Mouse (Mus musculus) skeletal muscle tissue, adult 2 months (tissue): ENCODE measurements around the gene Slc30a2.
A peak's percentile ranks its signal among the peaks of the same experiment; 100 is the strongest.
"Not testable (repeated sequence)": the region's sequence is repeated elsewhere in the genome, so short reads cannot be mapped to it uniquely, and the experiment has no call there.

Experiments used
- DNase-seq: peaks from one replicate; pipeline ENCODE4 v3.0.0-alpha.2; 2012; ENCODE audit warnings: low read depth, low spot score

Gene Slc30a2

DNA sequence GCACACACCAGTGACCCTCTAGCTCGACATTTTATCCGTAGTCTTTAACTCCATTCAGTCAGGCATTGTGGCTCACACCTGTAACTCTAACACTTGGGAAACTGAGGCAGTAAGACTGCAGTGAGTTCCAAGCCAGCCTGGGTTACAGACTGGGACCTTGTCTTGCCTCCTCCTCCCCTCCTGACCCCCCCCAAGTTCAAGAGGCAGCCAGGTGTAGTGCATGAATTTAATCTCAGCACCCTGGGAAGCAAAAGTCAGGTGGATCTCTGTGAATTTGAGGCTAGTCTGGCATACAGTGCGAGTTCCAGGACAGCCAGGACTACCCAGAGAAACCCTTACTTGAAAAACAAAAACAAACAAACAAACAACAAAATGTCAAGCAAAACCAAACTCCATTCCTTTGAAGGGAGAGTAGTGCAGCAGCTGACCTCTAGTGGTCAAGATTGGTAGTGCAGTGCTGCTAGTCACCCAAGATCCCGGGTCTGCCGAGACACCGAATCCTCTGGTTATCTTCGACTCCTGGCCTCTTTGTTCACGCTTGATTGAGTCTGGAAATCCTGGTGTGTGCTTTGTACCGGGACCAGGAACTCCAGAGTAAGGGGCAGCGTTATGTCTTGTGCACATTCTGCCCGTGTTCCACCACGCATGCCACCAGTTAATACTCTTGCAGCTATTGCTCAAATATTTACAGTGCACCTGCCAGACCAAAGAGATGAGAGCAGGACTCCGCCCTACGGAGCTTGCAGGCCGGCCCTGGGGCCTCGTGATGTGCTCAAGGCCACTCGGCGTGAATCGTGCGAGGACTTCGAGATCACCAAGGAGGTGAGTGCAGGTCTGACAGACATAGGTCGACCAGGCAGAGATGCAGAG, 13.8 kb downstream of the Slc30a2 start:
- peak; percentile 74 for DNase-seq

DNA sequence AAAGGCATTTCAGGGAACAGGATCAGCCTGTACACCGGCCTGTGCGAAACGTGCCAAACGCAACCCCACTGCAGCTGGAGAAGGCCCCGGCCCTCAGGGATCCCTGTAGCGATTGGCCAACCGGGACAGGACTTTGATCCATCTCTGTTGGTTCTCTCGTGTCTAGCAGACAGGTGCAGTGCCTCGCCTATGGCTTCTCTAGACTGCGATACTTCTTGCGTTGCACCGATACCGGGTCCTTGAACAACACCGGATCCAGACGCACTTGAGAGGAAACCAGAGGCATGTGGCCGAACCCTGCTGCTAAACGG, 14.4 kb downstream of the Slc30a2 start:
- no peak for DNase-seq

DNA sequence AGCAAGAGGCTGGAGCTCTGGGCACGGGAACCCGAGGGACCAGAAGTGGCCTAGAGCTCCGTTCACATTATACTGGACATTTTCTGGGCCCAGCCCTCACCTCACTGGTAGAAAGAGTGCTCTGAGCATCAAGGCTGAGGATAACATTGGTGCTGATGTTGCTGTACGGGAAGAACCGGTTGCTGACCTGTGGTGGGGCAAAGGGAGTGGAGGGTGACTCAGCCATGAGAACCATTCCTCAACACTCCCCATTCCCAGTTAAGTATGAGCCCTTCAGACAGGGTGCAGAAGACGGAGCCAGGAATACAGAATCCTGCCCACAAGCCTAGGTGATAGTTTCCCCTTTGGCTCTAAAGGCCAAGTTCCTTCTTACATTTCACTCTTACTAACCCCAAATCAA, 16.7 kb downstream of the Slc30a2 start:
- no peak for DNase-seq

DNA sequence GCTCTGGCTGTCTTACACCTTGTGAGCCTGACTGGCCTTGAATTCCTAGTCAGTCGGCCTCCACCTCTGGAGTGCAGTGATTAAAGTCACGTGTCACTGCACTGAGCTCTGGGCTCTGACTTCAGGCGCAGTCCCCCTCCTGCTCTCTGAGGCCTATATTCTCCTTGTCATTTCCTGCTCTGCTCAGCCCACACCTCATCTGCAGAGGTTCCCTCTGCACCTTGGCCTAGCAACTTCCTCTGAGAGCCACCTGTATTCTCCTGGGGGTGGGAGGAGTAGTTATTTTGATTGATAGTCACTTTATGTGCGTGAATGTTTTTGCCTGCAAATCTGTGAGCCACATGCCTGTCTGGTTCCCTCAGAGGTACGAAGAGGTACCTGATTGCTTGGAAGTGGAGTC, 18.2 kb downstream of the Slc30a2 start:
- no peak for DNase-seq

DNA sequence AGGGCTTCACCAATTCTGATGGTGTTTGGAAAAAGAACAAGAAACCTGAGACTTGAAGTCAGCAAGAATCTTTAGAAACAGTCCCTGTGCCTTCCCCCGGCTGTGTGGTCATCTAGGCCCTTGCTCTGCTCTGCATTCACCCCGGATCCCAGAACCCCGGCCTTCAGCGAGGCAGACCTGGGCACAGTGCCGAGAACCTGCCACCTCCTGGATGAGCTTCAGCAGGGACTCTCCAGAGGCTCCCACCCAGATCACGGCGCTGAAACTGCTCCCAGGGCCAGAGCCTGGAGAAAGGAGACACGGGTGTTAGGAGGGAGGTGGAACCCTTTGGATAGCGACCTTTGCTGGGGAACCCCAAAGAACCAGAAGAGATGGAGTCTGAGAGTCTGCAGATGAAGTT, 19.1 kb downstream of the Slc30a2 start:
- no peak for DNase-seq

DNA sequence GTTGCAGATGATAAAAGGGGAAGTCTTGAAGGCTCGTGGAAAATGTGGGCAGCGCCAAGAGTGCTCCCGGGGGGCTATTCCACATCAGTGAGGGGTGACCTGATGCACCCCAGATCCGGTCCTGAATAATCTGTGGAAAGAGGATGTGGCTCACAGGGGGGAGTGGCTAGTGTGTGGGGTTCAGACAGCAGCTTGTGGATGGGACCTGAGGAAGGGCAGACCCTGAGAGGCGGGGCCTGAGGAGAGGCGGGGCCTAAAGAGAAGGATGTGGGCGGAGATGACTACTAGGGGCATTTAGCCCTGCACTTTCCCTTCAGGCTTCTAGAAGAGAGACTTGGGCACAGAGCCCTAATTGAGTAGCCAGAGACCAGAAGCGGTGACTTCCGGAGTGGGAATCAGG, 19.6 kb downstream of the Slc30a2 start:
- no peak for DNase-seq

DNA sequence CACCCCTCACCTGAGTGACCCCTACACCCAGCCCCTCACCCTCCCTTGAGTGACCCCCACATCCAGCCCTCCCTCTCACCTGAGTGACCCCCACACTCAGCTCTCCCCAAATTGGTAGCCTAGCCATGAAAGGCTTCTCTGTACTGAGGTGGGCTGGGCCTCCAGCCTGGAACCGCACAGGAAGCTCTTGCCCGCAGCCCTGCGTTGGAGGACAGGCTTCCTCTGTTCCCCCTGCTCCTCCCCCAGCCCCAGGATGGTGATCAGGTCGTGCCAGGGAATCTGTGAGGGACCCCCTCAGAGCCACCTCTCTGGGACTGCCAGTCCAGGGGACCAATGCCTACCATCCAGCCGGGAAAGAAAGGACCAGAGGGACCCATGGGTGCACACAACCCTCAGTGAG, 22.3 kb downstream of the Slc30a2 start:
- DNase-seq: no peak

DNA sequence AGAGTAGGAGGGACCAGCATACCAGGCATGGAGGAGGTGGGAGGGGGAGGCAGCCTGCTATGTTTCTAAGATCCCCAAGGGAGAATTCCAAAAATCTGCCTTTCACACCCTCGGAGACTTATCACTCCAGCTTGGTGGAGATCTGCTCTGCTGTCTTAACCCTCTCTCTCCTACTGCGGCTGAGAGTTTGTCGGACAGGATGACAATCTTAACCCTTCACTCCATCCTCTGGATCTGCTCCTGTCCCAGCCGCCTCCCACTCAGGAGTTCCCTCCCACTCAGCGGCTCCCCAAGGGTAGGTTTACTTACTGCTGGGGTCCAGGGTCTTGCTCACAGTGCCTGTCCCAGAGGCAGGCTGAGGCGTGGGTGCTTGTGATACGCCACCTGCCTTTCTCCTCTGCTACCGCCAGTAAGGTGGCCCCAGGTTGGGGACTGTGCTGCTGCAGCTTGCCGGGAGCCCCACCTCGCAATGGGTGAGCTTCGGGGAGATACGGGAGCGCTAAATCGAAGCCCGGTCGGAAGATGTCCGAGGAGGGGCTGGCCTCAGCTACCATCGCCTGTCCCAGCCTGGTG, 27.8 kb downstream of the Slc30a2 start:
- no peak for DNase-seq

DNA sequence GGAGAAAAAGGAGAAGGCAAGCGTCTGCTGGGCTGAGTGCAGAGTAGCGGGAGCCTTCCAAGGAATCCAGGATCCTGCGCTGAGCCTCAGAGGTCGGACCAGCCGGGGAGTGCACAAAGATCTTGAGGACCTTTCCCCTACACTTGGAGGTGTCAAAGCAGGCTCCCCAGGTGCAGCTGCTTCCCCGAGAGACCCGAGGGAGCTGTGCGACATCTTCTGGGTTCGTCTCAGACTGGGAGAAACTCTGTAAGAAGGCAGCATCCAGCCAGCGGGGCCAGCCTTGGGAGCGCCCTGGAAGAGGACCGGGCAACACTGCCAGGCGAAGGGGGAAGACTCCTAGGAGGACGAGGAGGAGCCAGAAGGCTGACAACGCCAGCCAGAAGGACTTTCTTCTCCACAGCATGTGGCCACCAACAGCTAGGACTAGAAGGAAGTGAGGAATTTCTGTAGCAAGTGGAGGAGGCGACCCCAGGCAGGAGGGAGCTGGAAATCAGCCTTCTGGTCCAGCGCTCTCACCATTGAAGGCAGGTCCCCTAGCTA, 28.4 kb downstream of the Slc30a2 start:
- DNase-seq: no peak

DNA sequence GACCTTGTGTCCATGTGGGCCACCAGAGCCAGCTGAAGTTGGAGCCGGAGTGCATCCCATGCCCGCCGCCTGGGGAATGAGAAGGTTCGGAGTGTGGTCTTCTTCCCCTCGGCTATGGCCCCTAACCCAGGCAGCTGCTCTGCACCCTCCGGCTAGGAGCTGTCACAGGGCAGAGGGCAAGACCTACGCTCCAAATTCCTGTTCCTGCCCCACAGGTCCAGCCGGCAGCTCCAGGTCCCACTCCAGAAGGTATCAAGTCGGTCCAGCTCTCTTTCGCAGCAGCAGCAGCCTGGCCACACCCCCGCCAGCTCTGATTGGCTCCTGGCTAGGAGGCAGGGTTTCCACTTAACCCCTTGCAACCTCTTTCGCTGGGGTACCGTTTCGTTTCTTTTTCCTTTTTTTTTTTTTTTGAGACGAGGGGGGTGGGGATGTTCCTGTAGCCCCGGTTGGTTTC, 29.3 kb downstream of the Slc30a2 start:
- DNase-seq: peak; percentile 77

DNA sequence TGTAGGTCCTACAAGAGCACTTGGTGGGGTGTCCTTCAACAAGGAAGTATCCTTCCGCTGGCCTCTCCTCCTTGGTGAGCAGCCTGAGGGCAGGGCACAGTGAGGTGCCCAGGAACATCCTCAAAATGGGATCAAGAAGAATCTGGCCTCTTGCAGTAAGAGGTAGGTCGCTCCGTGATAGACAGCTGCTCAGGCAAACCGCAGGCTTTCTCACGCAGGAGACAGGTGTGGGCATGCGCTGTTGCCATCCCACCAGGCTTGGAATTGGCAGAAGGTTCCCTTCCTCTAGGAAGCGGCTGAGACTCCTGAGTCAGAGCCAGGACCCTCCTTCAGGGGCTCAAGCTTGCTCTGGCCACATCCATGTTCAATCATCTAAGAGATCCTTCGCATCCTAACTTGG, 30.3 kb downstream of the Slc30a2 start:
- no peak for DNase-seq

DNA sequence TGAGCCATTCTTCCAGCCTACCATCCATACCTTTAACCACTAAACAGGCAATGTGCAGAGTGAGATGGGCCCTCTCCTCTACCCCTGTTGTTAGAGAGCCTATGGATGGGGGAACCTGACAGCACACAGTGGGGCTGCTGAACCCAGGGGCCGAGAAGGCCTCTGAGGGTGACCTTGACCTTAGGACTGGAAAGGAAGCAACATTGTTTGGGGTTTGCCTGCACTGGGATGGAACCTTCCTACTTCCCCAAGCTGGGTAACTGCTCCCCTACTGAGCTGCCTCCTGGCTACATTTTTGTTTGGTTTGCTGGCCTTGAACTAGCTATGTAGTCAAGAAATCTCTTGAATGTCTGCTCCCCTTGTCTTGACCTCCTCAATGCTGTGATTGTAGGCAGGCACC, 31.3 kb downstream of the Slc30a2 start:
- no peak for DNase-seq

DNA sequence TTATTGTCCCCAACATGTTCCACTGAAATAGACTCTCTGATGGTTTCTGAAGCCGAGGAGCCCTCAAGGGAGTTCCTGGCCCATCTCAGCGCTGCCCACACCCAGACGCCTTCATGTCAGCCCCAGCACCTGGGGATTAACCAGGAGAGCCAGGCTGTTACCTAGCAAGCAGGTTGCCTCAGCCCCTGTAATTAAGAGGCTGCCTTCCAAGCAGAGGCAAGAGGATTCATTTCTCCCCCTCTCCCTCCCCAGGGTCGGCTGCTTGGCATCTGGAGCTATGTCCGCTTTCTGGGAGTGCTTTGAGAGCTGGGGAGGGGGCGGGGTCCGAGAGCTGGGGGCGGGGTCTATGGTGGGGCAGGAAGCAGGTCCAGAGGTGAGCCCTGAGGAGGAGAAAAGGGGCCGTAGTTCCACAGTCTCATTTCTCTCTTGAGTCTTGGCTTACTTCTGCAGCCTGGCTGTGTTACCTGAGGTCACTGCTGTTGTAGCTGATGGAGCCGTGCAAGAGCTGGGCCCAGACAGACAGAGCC, 35.2 kb downstream of the Slc30a2 start:
- no peak for DNase-seq

DNA sequence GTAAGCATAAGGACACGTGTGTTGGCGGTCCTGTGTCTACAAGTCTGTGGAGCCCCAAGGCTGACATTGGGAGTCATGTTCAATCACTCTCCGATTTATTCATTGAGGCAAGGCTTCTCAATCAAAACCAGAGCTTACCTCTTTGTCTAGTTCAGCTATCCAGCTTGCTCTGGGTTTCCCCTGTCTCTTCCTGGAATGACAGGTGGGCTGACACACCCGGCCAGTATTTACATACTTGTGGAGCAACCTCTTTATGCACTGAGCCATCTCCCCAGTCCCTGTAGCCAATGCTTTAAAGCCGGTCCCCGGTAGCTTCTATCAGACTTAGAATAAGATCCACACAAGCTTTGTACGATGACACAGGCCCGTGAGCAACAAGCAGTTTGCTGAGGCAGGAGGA, 36.5 kb downstream of the Slc30a2 start:
- no peak for DNase-seq

DNA sequence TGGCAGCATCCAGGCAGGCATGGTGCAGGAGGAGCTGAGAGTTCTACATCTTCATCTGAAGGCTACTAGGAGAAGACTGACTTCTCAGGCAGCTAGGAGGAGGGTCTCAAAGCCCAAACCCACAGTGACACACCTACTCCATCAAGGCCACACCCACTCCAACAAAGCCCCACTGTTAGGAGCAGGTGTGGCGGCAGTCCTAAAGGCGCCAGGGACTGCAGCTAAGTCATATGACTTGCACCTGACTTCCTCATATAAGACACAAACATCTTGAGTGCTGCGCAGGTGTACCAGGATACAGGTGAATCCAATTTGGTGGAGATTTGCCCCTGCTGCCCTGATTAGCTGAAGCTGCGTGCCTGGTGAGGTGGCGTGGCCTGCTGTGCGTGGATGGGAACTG, 40.8 kb downstream of the Slc30a2 start, which contains the start of gene Extl1:
Gene Extl1 (minus strand): TSS at position 101 of the 400 bp plus-strand sequence.
- not testable (repeated sequence) for DNase-seq

DNA sequence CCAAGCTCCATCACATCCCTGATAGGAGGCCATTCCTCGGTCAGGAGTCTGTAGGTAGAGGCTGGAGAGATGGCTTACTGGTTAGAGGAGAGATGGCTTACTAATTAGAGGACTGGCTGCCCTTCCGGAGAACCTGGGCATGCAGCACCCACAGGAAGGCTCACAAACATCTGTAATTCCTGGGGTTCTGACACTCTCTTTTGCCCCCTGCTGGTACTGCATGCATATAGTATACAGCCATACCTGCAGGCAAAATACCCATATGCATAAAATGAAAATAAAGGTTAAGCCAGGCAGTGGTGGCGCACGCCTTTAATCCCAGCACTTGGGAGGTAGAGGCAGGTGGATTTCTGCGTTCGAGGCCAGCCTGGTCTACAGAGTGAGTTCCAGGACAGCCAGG, 44.3 kb downstream of the Slc30a2 start:
- no peak for DNase-seq

DNA sequence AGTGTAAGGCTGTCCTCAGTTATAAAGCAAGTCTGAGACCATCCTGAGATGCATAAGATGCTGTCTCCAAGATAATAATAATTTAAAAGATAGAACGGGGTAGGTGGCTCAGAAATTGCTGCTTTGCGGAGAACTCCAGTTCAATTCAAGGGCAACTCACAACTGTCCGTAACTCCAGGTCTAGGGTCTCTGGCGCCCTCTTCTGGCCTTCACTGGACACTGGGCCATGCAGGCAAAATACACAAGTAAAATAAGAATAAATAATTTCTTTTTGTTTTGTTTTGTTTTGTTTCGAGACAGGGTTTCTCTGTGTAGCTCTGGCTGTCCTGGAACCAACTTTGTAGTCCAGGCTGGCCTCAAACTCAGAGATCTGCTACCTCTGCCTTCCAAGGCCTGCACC, 45.4 kb downstream of the Slc30a2 start:
- DNase-seq: peak; percentile 45

DNA sequence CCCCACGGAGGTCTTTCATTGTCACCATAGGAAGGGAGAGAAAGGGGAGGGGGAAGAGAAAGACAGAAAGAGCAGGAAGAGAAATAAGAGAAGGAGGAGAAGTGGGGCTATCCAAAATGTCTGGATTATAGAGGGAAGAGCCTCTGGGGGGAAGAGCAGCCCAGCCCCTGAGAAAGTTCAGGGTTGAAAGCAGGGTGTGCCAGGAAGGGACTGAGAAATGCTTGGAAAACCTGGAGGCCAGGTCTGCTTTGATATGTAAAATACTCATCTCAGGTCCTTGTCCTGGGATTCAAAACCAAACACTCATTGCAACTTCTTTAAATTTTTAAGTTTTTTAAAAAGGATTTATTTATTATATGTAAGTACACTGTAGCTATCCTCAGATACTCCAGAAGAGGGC, 48.7 kb downstream of the Slc30a2 start:
- DNase-seq: no peak

DNA sequence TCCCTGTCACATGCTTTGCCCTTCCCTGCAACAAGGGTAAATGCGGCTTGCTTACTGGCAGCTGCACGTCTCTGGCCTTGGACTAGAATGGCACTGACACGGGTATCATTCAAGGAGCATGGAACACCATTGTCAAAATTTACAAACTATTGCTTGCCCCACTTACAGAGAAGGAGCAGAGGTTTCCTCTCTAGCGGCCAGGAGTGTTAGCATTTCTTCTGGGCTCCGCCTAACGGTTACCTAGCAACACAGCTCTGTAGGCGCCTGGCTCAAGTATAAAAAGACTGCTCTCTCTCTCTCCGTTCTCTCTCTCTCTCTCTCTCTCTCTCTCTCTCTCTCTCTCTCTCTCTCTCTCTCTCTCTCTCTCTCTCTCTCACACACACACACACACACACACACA, 49.6 kb downstream of the Slc30a2 start:
- DNase-seq: no peak

DNA sequence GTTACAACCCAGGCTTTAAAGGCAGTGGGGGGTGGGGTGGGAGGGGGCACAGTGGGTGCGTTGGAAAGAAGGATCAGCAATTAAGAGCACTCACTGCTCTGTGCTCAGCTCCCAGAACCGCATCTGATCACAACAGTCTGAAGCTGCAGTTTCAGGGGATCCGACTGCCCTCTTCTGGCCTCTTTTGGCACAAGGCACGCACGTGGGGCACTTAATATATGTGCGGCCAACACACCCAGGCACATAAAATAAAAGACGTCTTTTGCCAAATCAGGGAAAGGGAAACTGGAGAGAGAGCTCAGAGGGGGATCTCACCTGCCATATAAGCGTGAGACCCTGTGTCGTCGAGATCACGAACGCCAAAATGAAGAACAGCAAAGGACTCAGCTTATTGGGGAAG, 50.0 kb downstream of the Slc30a2 start:
- DNase-seq: no peak

DNA sequence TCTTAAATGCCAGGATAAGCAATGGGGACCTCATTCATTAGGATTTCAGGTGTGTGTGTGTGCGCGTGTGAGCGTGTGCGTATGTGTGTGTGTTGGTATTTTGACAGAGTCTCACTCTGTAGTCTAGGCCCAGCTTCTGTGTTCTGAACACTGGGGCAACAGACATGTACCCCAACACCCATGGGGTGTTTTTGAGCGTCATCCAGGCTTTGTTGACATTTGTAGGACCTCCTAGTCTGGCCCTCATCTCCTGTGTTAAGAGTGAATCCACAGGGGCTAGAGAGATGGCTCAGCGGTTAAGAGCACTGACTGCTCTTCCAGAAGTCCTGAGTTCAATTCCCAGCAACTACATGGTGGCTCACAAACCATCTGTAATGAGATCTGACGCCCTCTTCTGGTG, 52.2 kb downstream of the Slc30a2 start:
- no peak for DNase-seq

DNA sequence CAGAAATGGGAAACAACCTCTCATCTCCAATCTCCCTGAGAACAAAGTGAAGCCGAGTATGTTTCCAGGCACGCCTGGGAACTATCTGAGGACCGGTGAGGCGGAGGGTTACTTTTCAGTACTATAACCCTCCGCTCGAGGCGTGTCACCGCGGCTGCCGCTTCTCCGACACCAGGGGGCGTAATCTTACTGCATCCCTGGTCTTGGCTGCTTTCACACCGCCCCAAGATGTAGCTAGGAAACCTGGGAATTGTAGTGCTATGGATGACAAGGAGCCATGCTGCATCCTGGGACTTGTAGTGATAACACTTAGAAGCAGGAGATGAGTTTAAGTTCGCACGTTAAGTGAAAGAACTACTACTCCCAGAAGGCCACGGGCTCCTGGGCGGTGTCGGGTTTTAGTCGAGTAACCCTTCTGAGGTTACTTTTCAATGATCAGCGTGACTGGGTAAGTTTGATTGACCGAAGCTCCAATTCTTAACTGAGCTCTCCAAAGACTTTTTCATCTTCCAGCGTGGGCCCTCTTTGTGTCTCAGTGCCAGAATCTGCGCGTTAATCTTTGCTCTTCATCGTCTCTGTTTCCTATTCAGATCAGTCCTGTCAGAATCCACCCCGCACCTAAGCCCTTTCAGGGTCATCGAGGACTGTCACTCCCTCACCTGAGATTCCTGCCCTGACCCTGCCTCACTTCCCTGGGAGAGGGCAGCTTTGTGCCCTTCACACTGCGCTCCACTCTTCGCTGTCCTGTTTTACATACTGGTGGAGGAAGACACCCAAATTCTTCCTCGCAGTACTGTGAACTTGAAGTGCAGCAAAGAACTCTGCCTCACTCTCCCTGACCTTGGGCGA, 53.2 kb downstream of the Slc30a2 start, which contains the start of gene Pafah2:
Gene Pafah2 (plus strand): TSS at position 344 of the 849 bp plus-strand sequence.
- peak; percentile 99 for DNase-seq
